Mouse (Mus musculus) liver, embryonic 14.5 days (tissue): ENCODE data around the gene Cabp7. TPM values are rescaled to one million over a fixed set of nuclear protein-coding genes. Genes with fewer than 3 reads are reported as not detected.

Experiments
- ATAC-seq: fragments of 200-750 bp; cut with Nextera tagmentation; 2 replicates; pipeline ENCODE4 v1.8.0; 2017; ENCODE audit warnings: moderate number of reproducible peaks, mild to moderate bottlenecking, moderate library complexity; ENCODE audit not compliant: insufficient read depth
- DNase-seq, 3 experiments: peaks; one replicate each; pipeline ENCODE4 v3.0.0-alpha.2; 2012 to 2013; ENCODE audit warnings: low read depth in 3 of 3, low spot score in 3 of 3
- H3K27ac ChIP-seq: fragments of 300-500 bp; sonication (generic); 2 replicates; pipeline ENCODE4 v1.5.1; 2014; ENCODE audit warnings: moderate library complexity, mild to moderate bottlenecking, control low read depth, inconsistent platforms
- H3K27me3 ChIP-seq: fragments of 300-500 bp; sonication (generic); 2 replicates; pipeline ENCODE4 v1.6.1; 2014; ENCODE audit warnings: mild to moderate bottlenecking, low read length, moderate library complexity; ENCODE audit not compliant: control insufficient read depth, insufficient read depth
- H3K36me3 ChIP-seq: fragments of 300-500 bp; sonication (generic); replicated peaks from 2 replicates; pipeline ENCODE4 v1.6.1; 2014; ENCODE audit warnings: low read depth; ENCODE audit not compliant: control insufficient read depth, insufficient read depth
- H3K4me1 ChIP-seq, 2 experiments: fragments of 200-500 bp in 1 of 2; fragments of 300-500 bp in 1 of 2; sonication (generic) in 1 of 2; replicated peaks; 2 replicates each; pipeline ENCODE4 v1.6.1; 2012 to 2014; ENCODE audit warnings: antibody characterized with exemption in 1 of 2, inconsistent platforms in 1 of 2, low read length in 1 of 2; ENCODE audit not compliant: control insufficient read depth in 2 of 2, insufficient read depth in 2 of 2
- H3K4me2 ChIP-seq: fragments of 300-500 bp; sonication (generic); 2 replicates; pipeline ENCODE4 v1.6.1; 2014; ENCODE audit warnings: low read depth, mild to moderate bottlenecking, control low read depth, moderate library complexity
- H3K4me3 ChIP-seq, 2 experiments: fragments of 200-500 bp in 1 of 2; fragments of 300-500 bp in 1 of 2; sonication (generic) in 1 of 2; 2 replicates each; pipeline ENCODE4 v1.5.1; 2012 to 2014; ENCODE audit warnings: low read depth in 2 of 2, low read length in 2 of 2, mild to moderate bottlenecking in 2 of 2, control low read depth in 1 of 2, inconsistent platforms in 1 of 2, moderate library complexity in 1 of 2; ENCODE audit not compliant: insufficient read depth in 1 of 2
- H3K9ac ChIP-seq: fragments of 300-500 bp; sonication (generic); replicated peaks from 2 replicates; pipeline ENCODE4 v1.6.1; 2014; ENCODE audit warnings: mild to moderate bottlenecking, control low read depth, moderate library complexity
- H3K9me3 ChIP-seq: fragments of 300-500 bp; sonication (generic); 2 replicates; pipeline ENCODE4 v1.6.1; 2016; ENCODE audit warnings: low read length, mixed read lengths; ENCODE audit not compliant: control insufficient read depth
- CTCF ChIP-seq: IDR thresholded peaks from 2 replicates; pipeline ENCODE4 v1.5.1; 2016; ENCODE audit warnings: antibody characterized with exemption, low read depth, control low read depth
- EP300 ChIP-seq: IDR thresholded peaks from 2 replicates; pipeline ENCODE4 v1.6.1; 2016; ENCODE audit warnings: antibody characterized with exemption, low read depth
- WGBS: fragments of 180-500 bp; shearing (Covaris S2); extraction: QIAGEN DNeasy Blood & Tissue Kit; methylation state at CpG from one replicate; pipeline ENCODE4 v1.1.7; 2014; ENCODE audit not compliant: insufficient replicate concordance; 5-methylcytosine and 5-hydroxymethylcytosine counted together
- polyA plus RNA-seq, 2 experiments: library from polyadenylated mRNA; depleted of rRNA in 1 of 2; stranded (reverse) in 1 of 2; unstranded in 1 of 2; fragments of >200 nt; fragmentation: Nextera tagmentation in 1 of 2; extraction: Ambion mirVana in 1 of 2; gene quantifications; 2 replicates each; pipeline versions ENCODE4 v1.2.1 to v1.2.3; 2012 to 2014

Gene Cabp7
- polyA plus RNA-seq, 2 experiments = 0.02 to 0.04 TPM

DNA sequence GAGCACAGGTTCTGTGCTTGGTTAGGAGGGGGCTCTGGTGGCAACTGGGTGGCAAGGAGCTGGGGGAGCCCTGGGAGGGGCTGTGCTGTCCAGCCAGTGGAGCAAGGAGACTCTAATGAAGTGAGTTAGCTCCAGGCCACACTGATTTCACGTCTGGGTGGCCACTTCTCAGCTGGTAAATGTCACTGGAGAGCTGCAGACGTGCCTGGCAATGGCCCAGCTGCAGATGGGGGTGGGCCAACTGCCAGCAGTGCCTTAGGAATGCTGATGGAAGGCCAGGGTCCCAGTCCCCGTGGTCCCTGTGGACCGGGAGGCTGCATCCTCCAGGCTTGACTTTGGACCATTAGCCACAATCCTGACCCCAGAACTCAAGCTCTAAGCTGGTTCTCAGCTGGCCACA, 13.9 kb upstream of the Cabp7 start:
- TF ChIP-seq EP300 (no peak), CTCF (no peak)
- DNase-seq = no peak
- Histone ChIP-seq H3K27ac (no peak overlapping the region), H3K4me3 (no peak overlapping the region), H3K9me3 (no peaks in the 10 kb centered on the region), H3K4me2 (no peak overlapping the region), H3K9ac (no peak overlapping the region), H3K36me3 (no peaks in the 10 kb centered on the region), H3K27me3 (no peaks in the 10 kb centered on the region; the same call in 1 of the 2 replicates), H3K4me1 (no peaks in the 10 kb centered on the region)
- ATAC-seq = no peak
- 37% methylated on average over 4 of the region's 4 CpGs for WGBS

DNA sequence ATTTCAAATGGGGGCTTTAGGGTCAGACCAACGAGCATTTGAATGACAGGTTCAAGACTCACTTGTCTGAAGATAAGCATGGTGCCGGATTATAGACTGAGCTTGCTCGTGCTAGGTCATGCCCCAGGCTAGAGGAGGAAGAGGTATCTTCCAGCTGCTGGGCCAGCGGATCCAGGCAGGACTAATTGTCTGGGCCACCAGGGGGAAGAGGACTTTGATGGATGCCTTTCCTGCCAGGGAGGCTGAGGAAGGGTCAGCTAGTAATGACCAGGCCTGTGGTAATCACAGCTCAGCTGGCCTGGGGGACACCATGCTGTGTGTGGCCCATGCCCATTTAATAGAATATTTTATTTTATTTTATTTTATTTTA, 11.2 kb upstream of the Cabp7 start:
- no peaks in the 10 kb centered on the region for H3K4me1 ChIP-seq
- no peaks in the 10 kb centered on the region; the same call in 1 of the 2 replicates for H3K9me3 ChIP-seq
- no peak for DNase-seq
- no peak overlapping the region for H3K4me3 ChIP-seq
- H3K9ac ChIP-seq = no peak overlapping the region
- no peak overlapping the region for H3K27ac ChIP-seq
- H3K4me2 ChIP-seq = no peak overlapping the region
- ATAC-seq = no peak
- WGBS = 36% methylated on average over 4 of the region's 4 CpGs
- TF ChIP-seq EP300 (no peak), CTCF (no peak)
- H3K36me3 ChIP-seq = no peaks in the 10 kb centered on the region
- H3K27me3 ChIP-seq = no peaks in the 10 kb centered on the region; the same call in 1 of the 2 replicates

DNA sequence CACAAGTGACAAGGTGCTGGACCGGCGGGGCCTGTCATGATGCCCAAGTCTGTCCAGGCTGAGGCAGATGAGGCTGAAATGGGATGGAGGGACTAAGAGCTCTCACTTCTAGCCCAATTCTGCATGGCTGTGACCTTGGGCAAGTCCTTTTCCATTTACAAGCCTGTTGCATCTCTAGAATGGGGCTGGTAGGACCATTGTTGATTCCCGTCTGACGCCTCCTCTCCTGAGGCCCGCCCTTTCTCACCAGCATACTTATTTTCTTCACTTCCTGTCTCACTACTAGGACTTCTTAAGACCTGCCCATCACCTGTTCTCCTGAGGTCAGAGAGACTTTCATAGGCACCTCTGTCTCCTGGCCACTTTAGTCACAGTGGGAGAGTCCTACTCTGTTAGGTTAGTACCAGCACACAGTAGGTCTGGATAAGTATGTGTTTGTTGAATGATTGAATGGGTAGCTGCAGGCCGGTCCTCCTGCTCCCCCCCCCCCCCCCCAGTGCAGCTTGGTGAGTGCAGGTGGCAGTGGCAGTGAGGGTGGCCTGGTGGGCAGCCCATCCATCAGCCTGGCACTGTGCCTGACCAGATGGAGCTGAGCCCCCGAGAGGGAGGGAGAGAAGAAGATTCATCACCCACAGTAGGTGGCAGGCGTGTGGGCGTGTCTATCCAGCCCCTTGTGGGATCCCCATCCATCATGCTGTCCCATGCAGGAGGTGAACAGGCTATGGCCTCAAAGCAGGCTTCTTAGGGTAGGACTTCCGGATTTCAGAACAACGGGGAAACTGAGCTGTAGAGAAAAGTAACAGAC, 10.6 kb upstream of the Cabp7 start:
- TF ChIP-seq CTCF = no peak
- no peak for TF ChIP-seq EP300
- DNase-seq (no peak), ATAC-seq (no peak)
- Histone ChIP-seq H3K9ac (no peak overlapping the region), H3K27me3 (no peaks in the 10 kb centered on the region; the same call in 1 of the 2 replicates), H3K4me2 (no peak overlapping the region), H3K36me3 (no peaks in the 10 kb centered on the region), H3K27ac (no peak overlapping the region), H3K9me3 (no peaks in the 10 kb centered on the region; the same call in 1 of the 2 replicates), H3K4me1 (no peaks in the 10 kb centered on the region), H3K4me3 (no peak overlapping the region)
- 48% methylated on average over 11 of the region's 11 CpGs for WGBS

DNA sequence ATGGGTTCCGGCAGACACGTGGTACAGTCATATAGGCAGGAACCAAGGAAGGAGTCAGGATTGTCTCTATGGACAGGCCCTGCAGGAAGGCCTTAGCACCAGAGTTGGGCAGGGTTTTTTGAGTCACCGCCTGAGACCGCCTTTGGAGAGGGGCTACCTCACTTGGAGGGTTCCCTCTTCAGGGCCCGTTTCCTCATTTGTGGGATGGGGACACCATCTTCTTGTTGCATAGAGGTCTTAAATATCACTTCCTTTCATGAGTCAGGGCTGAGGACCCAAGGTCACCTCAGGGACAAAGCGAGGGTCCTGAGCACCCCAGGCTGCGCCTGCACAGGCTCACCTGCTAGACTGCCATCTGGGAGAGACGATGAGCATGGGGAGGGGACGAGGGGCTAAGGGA, 9.9 kb upstream of the Cabp7 start:
- no peak for ATAC-seq
- H3K9me3 ChIP-seq = no peaks in the 10 kb centered on the region; the same call in 1 of the 2 replicates
- WGBS = 54% methylated on average over 9 of the region's 9 CpGs

DNA sequence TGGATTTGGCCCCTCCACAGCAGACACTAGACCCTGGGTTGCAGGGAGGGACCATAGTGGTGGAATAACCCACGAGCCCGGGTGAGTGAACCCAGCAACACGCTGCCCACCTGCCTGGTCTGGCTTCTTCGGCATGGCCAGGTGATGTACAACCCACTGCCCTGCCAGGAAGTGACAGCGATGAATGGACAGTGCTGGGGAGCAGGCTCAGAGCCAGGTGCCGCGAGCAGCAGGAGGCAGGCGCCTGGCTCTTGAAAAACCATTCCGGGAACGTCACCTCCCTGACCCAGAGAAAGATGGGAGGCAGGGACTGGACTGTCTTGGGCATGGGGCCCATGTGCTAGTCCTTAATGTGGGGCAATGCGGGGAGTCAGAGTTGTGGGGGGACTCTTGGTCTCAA, 8.3 kb upstream of the Cabp7 start:
- H3K4me2 ChIP-seq = no peak overlapping the region
- ATAC-seq = no peak

More for the DNA sequence above, 9.9 kb upstream of the Cabp7 start:
- Histone ChIP-seq H3K27ac (no peak overlapping the region), H3K4me3 (no peak overlapping the region), H3K4me1 (no peaks in the 10 kb centered on the region), H3K4me2 (no peak overlapping the region), H3K36me3 (no peaks in the 10 kb centered on the region), H3K9ac (no peak overlapping the region), H3K27me3 (no peaks in the 10 kb centered on the region; the same call in 1 of the 2 replicates)
- DNase-seq = no peak
- no peak for TF ChIP-seq CTCF
- TF ChIP-seq EP300 = no peak

More for the DNA sequence above, 8.3 kb upstream of the Cabp7 start:
- no peak for DNase-seq
- no peaks in the 10 kb centered on the region for H3K4me1 ChIP-seq
- peaks cover 6% of the 10 kb centered on the region for H3K27me3 ChIP-seq
- TF ChIP-seq CTCF = no peak
- TF ChIP-seq EP300 = no peak
- H3K27ac ChIP-seq = no peak overlapping the region
- no peaks in the 10 kb centered on the region for H3K36me3 ChIP-seq
- 65% methylated on average over 11 of the region's 11 CpGs for WGBS
- H3K9ac ChIP-seq = no peak overlapping the region
- H3K4me3 ChIP-seq = no peak overlapping the region
- no peaks in the 10 kb centered on the region; the same call in 1 of the 2 replicates for H3K9me3 ChIP-seq
